Mouse (Mus musculus): ENCODE results near the gene Tpm3. TPM values are rescaled to one million over a fixed set of nuclear protein-coding genes. Genes with fewer than 3 reads are reported as not detected.

Tpm3 gene
- total RNA-seq (2021): 100 to 1,000 TPM; 150 to 798 TPM
- long read RNA-seq, experiment 1, transcript Tpm3-201 (8 exons, 2,230 nt): minor isoform, 12 of 305 reads
- long read RNA-seq, experiment 1, transcript Tpm3-205 (10 exons, 1,139 nt): major isoform, 257 of 305 reads
- long read RNA-seq, experiment 1, partial matches to known transcripts: 10 of 305 reads
- long read RNA-seq, experiment 1, other reads (novel, unspliced or antisense): 26 of 305 reads
- long read RNA-seq, experiment 2, transcript Tpm3-201 (8 exons, 2,230 nt): minor isoform, 9 of 2,096 reads
- long read RNA-seq, experiment 2, transcript Tpm3-205 (10 exons, 1,139 nt): major isoform, 1,906 of 2,096 reads
- long read RNA-seq, experiment 2, partial matches to known transcripts: 62 of 2,096 reads
- long read RNA-seq, experiment 2, other reads (novel, unspliced or antisense): 119 of 2,096 reads

DNA sequence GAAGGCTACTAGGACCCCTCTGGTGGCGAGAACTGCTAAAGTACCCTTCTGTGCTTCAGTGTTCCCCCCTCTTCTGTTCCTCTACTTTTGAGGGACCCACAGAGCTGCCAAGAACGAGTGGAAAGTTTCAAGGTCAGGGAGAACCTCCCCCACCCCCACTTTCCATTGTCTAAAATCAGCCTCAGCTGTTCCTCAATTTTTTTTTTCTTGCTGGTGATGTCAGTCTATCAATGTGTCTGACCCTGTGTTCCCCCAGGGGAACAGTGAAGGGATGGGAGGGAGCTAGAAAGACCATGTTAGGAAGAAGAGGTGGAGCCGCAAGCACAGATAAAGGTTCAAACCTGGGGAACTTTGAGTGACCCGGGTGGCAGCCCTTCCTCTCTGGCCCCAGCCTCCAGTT, at the start of gene Tpm3:
Tpm3 (plus strand) TSS at position 356 of the 400 bp plus-strand sequence.
- intact Hi-C loops (cut with DNase I): no loop called here
- DNase-seq: no peak

DNA sequence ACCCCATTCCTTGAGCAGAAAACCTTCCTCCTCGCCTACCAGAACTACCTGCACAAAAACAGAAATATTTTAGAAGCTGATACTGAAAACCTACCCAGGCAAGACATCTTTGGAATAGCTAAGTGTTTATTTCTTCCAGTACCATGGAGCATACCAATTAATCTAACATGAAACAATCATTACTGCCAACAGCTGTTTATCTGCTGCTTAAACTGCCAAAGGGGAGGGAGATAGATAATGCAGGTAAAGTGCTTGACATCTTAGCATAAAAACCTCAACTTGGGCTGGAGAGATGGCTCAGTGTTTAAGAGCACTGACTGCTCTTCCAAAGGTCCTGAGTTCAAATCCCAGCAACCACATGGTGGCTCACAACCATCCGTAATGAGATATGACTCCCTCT, 37.8 kb upstream of the Tpm3 start:
- intact Hi-C loops (cut with DNase I): no loop called here
- DNase-seq: no peak

DNA sequence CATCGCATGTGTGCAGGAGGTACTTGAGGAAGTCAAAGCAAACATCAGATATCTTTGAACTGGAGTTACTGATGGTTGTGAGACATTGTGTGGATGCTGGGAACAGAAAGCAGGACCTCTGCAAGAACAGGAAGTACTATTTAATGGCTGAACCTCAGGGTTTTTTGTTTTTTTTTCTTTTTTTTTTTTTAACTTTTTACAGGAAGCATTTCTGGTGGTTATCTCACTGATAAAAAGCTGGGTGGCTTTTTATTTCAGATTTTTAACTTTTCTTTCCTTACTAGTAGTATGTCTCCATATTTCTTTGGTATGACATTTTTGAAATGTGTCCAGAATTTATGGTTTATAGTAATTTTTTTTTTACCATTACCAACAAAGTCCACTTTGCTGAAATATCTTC, 36.2 kb upstream of the Tpm3 start:
- intact Hi-C loops (cut with DNase I): no loop called here
- DNase-seq: no peak

DNA sequence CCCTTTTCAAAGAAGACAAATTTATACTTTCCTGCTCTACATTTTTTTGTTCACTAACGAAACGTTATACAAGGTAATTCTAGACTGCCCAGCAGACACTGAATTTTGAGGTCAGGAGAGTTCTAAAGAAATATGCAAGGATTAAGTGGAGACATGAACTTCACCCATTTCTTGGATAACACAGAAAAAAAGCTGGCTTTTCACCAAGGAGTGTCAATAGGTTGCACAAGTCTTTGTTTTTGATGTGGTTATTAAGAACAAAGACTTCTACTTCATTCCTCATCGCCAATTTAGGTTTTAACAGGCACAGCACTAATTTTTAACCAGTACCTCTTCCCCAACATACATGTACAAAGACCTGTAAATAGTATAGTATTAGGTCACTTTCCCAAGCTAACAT, 22.8 kb upstream of the Tpm3 start:
- no peak for DNase-seq
- intact Hi-C loops (cut with DNase I): no loop called here

DNA sequence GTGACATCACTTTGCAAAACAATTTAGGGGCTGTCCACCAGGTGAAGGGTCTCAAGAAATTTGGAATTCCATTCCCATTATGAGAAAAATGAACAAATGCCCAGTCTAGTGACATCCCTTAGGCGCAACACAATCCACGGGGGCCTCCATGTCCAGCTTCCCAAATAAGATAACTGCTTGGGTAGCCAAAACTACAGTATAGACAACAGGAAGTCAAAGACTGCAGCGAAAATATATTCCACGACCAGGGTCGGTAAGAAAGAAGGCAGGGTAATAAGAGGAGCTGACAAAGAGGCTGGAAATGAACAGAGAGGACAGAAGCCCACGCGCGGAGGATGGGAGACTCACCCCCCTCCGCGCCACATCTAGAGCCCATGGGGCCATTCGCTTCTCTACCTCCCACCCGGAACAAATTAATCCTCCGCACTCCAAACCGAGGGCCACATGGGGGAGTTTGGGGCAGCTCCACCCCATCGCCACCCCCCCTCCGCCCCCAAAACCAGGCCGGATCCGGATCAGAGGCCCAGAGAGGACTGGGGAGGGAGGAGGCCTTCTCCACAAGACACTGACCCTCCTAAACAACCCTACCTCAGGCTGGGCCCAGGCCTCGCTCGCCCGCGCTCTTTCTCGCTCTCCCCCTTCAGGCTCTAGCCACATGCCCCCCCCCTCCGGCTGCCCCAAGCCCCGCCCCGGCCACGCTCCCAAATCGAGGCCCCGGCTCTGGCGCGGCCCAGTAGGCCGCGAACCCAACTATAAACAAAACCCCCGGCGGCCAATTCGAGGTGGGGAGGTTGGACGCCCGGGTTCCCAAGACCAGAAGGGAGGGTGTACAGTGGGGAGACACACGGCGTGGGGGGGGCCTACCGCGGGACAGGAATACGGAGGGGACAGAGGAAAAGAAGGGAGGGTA, 20.8 kb upstream of the Tpm3 start, which contains the start of gene 4933434E20Rik:
4933434E20Rik (plus strand) TSS at position 196 of the 910 bp plus-strand sequence.
- intact Hi-C loops (cut with DNase I): no loop called here
- DNase-seq: peak in 1 of 2 experiments; percentile 40

DNA sequence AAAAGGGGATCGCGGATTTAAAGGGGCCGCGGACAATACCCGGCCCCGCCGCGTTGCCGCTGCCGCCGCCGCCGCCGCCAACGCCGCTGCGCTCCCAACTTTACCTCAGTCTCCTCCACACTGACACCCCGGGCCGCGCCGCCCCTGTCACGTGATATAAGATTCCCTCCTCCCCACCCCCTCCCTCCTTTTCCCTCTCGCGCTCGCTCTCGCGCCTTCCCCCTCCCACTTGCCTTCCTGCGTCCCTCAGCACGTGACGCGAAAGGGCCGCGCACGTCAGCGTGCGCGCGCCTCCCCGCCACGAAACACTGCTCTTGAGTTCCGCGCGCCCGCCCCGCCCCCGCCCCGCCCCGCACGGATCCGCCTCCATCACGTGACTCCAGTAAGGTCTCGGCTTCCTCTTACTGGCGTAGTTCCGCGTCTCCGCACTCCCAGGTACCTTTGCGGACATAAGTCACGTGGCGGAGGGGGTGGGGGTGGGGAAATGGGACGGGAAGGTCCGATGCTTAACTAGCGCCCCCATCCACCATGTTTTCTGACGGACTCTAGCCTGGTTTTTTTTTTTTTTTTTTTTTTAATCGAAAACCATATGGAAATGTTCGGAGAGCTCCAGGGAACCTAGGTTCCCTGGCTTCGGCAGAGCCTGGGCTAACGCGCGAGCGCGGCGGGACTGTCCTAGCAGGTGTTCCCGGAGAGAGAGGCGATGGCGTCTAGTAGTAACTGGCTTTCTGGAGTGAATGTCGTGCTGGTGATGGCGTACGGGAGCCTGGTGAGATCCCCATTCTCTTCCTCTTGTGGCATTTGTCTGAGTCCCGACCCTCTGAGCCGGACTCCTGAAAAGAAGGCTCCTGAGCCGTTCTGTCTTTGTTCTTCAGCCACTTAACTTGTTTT, 19.9 kb upstream of the Tpm3 start, which contains the start of gene Ubap2l:
Ubap2l (minus strand) TSS at position 278 of the 891 bp plus-strand sequence.
- DNase-seq: peak; percentile 88 to 91
- intact Hi-C loops (cut with DNase I): no loop called here

DNA sequence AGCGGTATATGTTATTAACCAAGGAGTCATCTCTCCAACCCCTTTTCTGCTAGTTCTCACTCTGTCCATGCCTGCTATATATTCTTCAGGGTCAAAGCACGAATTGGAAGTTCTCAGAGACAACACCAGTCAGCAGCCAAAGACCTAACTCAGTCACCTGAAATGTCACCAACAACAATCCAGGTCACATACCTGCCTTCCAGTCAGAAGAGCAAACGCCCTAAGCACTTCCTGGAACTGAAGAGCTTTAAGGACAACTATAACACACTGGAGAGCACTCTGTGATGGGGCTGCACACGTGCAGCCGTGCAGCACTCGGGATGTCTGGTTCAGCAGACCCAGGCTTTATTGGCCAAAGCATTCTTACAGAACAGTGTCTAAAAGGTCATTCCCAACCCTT, 10.9 kb upstream of the Tpm3 start:
- no peak for DNase-seq
- intact Hi-C loops (cut with DNase I): no loop called here

DNA sequence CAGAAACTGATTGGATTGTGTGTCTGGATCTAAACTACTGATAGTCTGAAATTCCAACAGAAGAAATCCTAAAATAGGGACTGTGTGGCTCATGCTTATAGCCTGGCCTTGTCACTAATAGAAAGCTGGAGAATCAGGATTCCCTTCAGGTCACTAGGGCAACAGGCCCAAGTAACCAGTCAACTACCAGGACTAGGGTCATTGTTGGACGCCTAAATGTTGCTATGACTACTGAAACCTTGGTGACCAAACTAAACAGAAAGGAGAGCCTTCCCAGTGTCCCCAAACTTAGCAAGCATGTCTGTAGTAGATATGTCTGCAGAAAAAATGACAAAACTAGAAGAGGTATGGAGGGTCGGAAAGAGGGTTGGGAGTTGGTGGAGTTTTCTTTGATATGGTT, 9.9 kb upstream of the Tpm3 start:
- intact Hi-C loops (cut with DNase I): no loop called here
- no peak for DNase-seq

DNA sequence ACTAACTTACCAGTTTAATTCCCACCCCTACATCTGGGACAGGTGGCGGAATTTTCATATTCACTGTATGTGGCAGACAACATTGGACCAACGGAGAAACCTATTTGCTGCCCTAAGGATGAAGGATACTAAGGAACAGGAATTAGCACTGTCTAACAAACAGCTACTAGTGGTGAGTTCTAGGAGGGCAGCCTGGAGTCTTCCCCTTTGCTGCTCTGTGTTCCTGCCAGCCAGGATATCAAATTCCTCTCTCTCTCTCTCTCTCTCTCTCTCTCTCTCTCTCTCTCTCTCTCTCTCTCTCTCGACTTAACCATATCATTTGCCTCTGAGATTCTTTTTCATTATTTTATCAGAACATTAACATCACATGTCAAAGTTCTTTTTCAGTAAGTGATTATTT, 8.1 kb upstream of the Tpm3 start:
- DNase-seq: no peak
- intact Hi-C loops (cut with DNase I): no loop called here

DNA sequence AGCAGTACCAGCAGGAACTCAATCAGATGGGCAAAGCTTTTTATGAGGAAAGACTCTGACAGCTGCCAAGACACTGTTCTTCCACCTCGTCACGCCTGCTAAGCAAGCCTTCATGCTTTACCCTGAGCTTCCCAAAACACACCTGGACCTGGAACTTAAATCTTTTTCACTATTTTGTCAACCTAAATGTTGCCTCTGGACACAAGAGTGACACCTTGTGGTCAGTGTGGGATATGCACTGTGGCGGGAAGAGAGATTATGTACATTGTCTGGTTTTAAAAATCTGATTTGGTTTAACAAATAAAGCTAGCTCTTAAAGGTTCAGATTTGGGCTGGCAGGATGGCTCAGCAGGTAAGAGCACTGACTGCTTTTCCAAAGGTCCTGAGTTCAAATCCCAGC, 6.9 kb upstream of the Tpm3 start:
- DNase-seq: no peak
- intact Hi-C loops (cut with DNase I): no loop called here

DNA sequence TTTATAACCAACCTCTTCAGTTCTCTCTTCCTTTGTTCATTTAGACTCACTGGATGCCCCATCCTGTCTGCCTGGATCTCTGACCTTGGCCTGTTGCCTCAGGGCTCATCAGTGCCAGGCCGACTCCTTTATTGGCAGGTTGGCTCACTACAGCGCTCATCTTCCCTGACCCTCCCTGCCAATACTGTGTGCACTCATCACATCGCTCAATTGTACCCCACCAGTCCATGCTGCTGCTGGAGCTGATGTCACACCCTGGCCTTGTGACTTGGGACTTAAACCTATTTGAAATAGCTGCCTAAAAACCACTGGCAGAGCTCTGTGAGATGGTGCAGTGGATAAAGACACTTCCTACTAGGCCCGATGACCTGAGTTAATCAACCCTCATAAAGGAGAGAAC, 4.6 kb upstream of the Tpm3 start:
- intact Hi-C loops (cut with DNase I): no loop called here
- DNase-seq: no peak

DNA sequence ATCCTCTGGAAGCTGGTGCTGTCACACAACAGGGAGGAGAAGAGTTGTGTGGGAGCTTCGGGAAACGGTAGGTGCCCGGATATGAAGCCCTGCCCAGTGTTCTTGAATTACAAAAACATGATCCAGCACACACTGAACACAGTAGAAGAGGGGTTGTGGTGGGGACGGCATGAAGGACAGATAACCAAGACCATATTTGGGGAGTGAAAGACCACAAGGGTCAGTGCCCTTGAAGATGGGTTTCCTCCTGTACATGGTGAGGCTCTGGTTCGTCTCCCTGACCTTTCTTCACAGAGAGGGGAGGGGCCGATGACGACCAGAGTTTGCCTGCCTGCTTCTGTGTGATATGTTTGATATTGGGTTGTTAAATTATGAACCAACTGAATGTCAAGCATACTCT, 2.8 kb upstream of the Tpm3 start:
- intact Hi-C loops (cut with DNase I): no loop called here
- DNase-seq: no peak

DNA sequence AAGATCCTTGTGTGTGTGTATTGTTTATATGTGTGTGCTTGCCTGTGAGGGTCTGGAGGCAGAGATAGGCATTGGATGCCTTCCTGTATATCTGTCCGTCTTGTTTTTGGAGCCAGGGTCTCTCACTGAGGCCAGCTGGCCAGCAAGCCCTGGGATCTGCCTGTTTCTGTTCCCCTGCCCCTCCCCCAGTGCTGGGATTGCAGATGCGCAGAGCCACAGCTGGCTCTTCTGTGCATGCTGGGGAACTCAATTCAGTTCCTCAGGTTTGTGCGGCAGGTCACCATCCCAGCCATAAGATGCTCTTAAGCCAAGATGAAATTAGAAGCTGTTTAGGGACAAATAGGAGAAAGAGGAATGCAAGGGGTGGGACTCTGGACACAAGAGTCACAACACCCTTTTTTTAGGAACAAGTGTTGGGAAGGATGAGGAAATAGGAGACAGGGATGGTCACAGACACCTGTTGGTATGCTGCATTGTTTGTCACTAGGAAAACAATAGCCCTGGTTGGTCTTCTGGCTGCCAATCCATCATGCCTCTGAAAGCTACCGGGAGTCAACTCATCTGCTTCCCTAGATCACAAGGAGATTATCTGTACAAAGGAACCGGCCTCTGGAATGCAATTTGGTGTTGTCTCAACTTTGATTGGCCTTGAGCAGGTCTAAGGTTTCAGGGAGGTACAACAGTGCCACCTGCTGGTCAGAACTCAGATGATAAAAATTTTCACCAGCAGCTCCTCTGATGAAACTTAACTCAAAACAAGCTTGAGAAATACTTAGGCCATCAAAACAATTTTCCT, 4.7 kb downstream of the Tpm3 start:
- peak; percentile 47 to 64 for DNase-seq
- intact Hi-C loops (cut with DNase I): loop anchor here (2.0 to 5.0 kb wide), 2 partner anchors 80 to 124 kb away; partner anchors contain the start of gene Hax1

DNA sequence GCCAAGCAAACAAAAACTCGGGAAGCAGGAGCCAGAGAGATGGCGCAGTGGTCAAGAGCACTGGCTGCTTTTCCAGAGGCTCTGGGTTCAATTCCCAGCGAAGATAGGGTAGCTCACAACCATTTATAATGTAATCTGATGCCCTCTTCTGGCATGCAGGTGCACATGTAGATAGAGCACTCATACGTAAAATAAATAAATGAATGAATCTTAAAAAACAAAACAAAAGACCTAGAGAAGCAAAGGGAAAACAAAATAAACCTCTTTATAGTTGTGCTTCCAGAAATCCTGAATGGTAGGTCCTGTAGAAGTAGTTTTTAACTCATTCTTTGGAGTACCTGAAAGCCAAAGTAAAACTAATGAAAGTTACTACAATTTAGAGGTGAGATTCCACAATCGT, 5.8 kb downstream of the Tpm3 start:
- intact Hi-C loops (cut with DNase I): loop anchor here (5.0 kb wide), 1 partner anchor 81 kb away; the partner anchor contains the start of gene Hax1
- DNase-seq: no peak

DNA sequence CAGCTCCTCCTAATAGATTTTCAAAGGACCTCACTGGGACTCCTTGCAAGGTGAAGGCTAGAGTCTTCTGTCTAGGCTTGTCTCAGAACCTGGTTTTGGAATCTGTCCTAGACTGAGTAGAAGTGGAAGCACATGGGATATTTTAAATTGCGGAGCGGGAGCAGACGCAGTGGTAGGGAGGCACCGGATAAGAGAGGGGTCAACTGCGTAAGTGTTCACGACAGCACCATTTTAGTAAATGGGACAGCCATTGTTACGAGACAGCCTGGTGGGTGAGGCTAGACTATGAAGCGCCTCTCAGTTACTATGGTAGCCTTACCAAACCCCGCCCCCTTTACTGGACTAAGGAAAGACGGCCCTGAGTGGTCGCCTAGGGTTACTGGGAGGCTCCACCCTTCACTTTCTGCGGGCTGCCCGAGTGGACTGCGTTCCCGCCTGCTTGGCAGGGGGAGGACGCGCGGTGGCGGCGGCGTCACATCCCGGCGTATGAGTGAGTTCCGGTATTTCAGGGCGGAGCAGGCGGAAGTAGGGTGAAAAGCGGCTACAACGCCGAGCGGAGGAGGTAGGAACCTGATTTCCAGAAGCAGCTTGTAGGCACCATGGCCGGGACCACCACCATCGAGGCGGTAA, 6.8 kb downstream of the Tpm3 start:
- intact Hi-C loops (cut with DNase I): loop anchor here (5.0 kb wide), 1 partner anchor 82 kb away; the partner anchor contains the start of gene Hax1
- peak; percentile 82 to 91 for DNase-seq

DNA sequence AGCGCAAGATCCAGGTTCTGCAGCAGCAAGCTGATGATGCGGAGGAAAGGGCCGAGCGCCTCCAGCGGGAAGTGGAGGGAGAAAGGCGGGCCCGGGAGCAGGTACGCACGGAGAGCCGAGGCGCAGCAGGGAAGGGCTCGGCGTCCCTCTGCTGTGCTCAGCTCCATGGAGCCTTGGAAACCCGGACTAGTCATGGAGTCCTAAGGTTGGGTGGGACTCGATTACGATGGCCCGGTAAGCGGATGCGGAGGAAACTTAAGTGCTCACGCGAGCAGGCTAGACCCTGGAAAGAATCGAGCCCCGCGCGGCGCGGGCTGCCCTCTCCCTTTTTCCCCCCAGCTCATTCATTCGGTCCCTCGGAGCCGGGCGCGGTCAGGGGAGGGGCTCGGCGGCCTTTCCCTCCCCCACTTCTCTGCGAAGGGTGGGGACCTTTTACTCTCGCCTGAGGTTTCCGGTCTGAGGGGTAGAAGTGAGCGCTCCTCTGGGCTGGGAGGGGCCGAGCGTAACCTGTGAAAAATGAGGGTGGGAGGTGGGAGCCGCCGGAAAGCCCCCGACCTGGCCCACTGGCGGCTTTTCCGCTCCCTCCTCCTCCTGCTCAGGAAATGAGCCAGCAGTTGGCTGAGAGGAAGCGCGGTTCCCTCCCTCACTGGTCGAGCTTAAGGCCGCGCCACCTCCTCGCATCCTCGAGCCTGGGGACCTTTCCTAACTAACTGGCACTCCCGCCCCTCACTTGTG, 7.5 kb downstream of the Tpm3 start:
- intact Hi-C loops (cut with DNase I): loop anchor here (5.0 kb wide), 1 partner anchor 83 kb away; the partner anchor contains the start of gene Hax1
- DNase-seq: peak; percentile 33 to 55

DNA sequence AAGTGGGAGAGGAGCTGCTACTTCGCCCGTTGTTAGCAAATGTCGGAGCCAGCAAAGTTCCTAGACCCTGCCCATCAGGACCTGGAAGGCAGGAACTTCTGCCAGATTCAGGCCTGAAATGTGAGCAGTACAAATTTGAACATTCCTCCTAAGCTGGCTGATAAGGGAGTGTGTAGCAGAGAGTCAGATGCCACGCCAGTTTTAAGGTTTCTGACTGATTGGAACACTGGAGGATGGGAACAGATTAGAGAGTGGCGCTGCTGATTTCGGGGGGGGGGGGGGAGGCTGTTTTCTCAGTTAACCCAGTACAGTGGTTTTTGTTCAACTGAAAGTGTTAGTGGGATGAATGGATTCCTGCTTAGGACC, 8.0 kb downstream of the Tpm3 start:
- intact Hi-C loops (cut with DNase I): no loop called here
- DNase-seq: no peak

Measured in gastrocnemius, postnatal 36 days (tissue).